Mouse (Mus musculus) small intestine, adult 2 months (tissue): Measurements from ENCODE around the gene Lrrc17.

Experiments used
- CTCF ChIP-seq: fragments of 200-500 bp; IDR thresholded peaks from 2 replicates; pipeline ENCODE4 v1.5.1; 2012; ENCODE audit warnings: low read depth, mild to moderate bottlenecking, control low read depth, inconsistent platforms, low read length, moderate library complexity, mixed read lengths; ENCODE audit not compliant: insufficient replicate concordance, insufficient read length; ENCODE audit errors: extremely low read depth
- POLR2A ChIP-seq: fragments of 200-500 bp; IDR thresholded peaks from 2 replicates; pipeline ENCODE4 v1.6.1; 2012; ENCODE audit warnings: low read depth, mild to moderate bottlenecking, control low read depth, inconsistent platforms, low read length, moderate library complexity

GRCm38 (mm10) chr5:21517562-21517961 lies 25.8 kb upstream of the Lrrc17 start:
- TF ChIP-seq POLR2A (no peak), CTCF (no peak)
